Mouse (Mus musculus) megakaryocyte, embryonic 14.5 days (primary cell): ENCODE results near the gene 4930579F01Rik.

Source experiments
- FLI1 ChIP-seq: IDR thresholded peaks from 2 replicates; pipeline ENCODE4 v1.6.1; 2012; ENCODE audit warnings: low read length, inconsistent platforms, mixed read lengths
- GATA1 ChIP-seq: IDR thresholded peaks from 3 replicates; pipeline ENCODE4 v1.6.1; 2012; ENCODE audit warnings: mixed read lengths, low read length, inconsistent platforms, borderline replicate concordance

DNA sequence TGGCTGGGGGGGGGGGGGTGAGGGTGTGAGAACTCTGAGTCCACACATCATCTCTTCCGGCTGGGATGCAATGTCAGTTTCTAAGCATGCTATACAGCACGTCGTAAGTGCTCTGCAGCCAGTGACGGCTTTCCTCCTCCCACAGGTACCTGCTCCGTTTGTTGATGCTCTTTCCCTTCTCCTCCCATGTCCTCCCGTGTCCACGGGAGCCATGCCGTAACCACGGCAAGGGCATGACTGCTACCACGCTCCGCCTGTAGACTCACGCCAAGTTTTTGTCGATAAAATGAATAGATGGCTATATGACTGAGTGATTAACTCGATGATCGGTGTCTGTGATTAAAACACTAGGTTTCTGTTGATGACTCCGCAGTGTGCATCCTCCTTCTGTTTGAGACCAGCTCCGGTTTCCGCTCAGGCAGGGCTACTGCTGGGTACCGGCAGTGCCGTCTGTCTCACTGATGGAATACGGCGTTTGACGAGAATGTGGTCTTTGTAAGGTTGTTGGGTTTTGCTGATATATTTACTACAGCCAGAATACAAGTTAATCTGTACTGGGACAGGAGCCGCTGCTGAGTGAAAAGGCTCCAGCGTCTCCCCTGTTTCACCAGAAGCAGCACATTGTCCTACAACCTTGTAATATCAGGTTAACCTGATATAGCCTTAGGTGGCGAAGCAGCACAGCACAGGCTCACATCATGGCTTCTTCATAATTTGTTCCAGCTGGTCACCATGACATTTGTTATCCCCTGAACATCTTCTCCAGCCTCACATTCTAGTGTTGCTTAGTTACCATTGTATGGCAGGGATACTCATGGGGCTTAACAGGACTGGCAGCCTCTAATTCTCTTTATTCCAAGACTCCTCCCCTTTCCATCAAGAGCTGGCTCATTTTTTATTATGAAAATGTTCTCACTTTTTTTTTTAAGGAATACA lies 7.4 kb downstream of the 4930579F01Rik start:
- TF ChIP-seq GATA1 = no peak
- no peak for TF ChIP-seq FLI1
